Mouse (Mus musculus) midbrain, embryonic 11.5 days (tissue): Measurements from ENCODE around the gene Foxk1. TPM values are rescaled to one million over a fixed set of nuclear protein-coding genes. Genes with fewer than 3 reads are reported as not detected.

Experiments used
- ATAC-seq: fragments of 200-750 bp; cut with Nextera tagmentation; 2 replicates; pipeline ENCODE4 v1.8.0; 2017; ENCODE audit warnings: moderate TSS enrichment, moderate library complexity; ENCODE audit not compliant: low FRiP score
- DNase-seq: peaks from one replicate; pipeline ENCODE4 v3.0.0; 2015; ENCODE audit warnings: low spot score; ENCODE audit errors: missing footprints
- H3K27ac ChIP-seq: fragments of 300-500 bp; sonication (generic); 2 replicates; pipeline ENCODE4 v1.5.1; 2014; ENCODE audit warnings: low read depth, low read length
- H3K27me3 ChIP-seq: fragments of 300-500 bp; sonication (generic); 2 replicates; pipeline ENCODE4 v1.6.1; 2014; ENCODE audit warnings: mild to moderate bottlenecking, low read length, moderate library complexity, mixed read lengths; ENCODE audit not compliant: control insufficient read depth, insufficient read depth
- H3K36me3 ChIP-seq: fragments of 300-500 bp; sonication (generic); 2 replicates; pipeline ENCODE4 v1.6.1; 2014; ENCODE audit warnings: mild to moderate bottlenecking, low read length, moderate library complexity, mixed read lengths; ENCODE audit not compliant: control insufficient read depth, insufficient read depth
- H3K4me1 ChIP-seq: fragments of 300-500 bp; sonication (generic); 2 replicates; pipeline ENCODE4 v1.6.1; 2014; ENCODE audit warnings: low read length; ENCODE audit not compliant: control insufficient read depth, insufficient read depth
- H3K4me2 ChIP-seq: fragments of 300-500 bp; sonication (generic); 2 replicates; pipeline ENCODE4 v1.6.1; 2014; ENCODE audit warnings: mild to moderate bottlenecking, moderate library complexity
- H3K4me3 ChIP-seq: fragments of 300-500 bp; sonication (generic); 2 replicates; pipeline ENCODE4 v1.5.1; 2014; ENCODE audit warnings: low read depth, low read length
- H3K9ac ChIP-seq: fragments of 300-500 bp; sonication (generic); 2 replicates; pipeline ENCODE4 v1.6.1; 2014; ENCODE audit warnings: low read length
- H3K9me3 ChIP-seq: fragments of 300-500 bp; sonication (generic); 2 replicates; pipeline ENCODE4 v1.6.1; 2016; ENCODE audit warnings: low read length; ENCODE audit not compliant: control insufficient read depth
- WGBS: fragments of 180-500 bp; shearing (Covaris S2); extraction: QIAGEN DNeasy Blood & Tissue Kit; methylation state at CpG from one replicate; pipeline ENCODE4 v1.1.7; 2014; 5-methylcytosine and 5-hydroxymethylcytosine counted together
- polyA plus RNA-seq: library from polyadenylated mRNA; unstranded; fragments of >200 nt; fragmentation: Nextera tagmentation; extraction: Ambion mirVana; gene quantifications from 2 replicates; pipeline ENCODE4 v1.2.1, GENCODE M21; 2014

Foxk1 gene
- polyA plus RNA-seq, 1 experiment from 2014 or later: 4.0 TPM

- Histone ChIP-seq H3K36me3 (no peaks in the 10 kb centered on the region; the same call in 1 of the 2 replicates), H3K4me3 (no peak overlapping the region), H3K4me1 (peaks cover 49% of the 10 kb centered on the region), H3K9me3 (no peaks in the 10 kb centered on the region), H3K27ac (no peak overlapping the region), H3K9ac (no peak overlapping the region), H3K27me3 (no peaks in the 10 kb centered on the region), H3K4me2 (no peak overlapping the region)
- no peak for DNase-seq
- WGBS: 66% methylated on average over 15 of the region's 15 CpGs
- ATAC-seq: no peak
These were observed 42.2 kb downstream of the Foxk1 start for GRCm38 (mm10) chr5:142443514-142443913.

- Histone ChIP-seq H3K9ac (no peak overlapping the region), H3K36me3 (no peaks in the 10 kb centered on the region), H3K9me3 (no peaks in the 10 kb centered on the region), H3K27me3 (no peaks in the 10 kb centered on the region), H3K4me1 (peaks cover 49% of the 10 kb centered on the region), H3K4me2 (no peak overlapping the region), H3K4me3 (no peak overlapping the region), H3K27ac (no peak overlapping the region)
- 74% methylated on average over 14 of the region's 14 CpGs for whole genome bisulfite sequencing
- no peak for ATAC-seq
- DNase-seq: no peak
These were observed 42.7 kb downstream of the Foxk1 start for GRCm38 (mm10) chr5:142443994-142444393.

GRCm38 (mm10) chr5:142444791-142445531, 43.7 kb downstream of the Foxk1 start:
- H3K9ac ChIP-seq: no peak overlapping the region
- H3K9me3 ChIP-seq: no peaks in the 10 kb centered on the region
- H3K4me1 ChIP-seq: peaks cover 41% of the 10 kb centered on the region
- DNase-seq (no peak), ATAC-seq (no peak)
- WGBS: 75% methylated on average over 11 of the region's 11 CpGs
- H3K4me3 ChIP-seq: no peak overlapping the region
- no peaks in the 10 kb centered on the region; the same call in 1 of the 2 replicates for H3K36me3 ChIP-seq
- H3K27ac ChIP-seq: peak overlapping the region; percentile 22; the same call in 1 of the 2 replicates
- no peak overlapping the region for H3K4me2 ChIP-seq
- no peaks in the 10 kb centered on the region for H3K27me3 ChIP-seq

GRCm38 (mm10) chr5:142445709-142446108, 44.4 kb downstream of the Foxk1 start:
- no peak for DNase-seq
- Histone ChIP-seq H3K4me3 (no peak overlapping the region), H3K9me3 (no peaks in the 10 kb centered on the region), H3K27me3 (no peaks in the 10 kb centered on the region), H3K4me2 (no peak overlapping the region), H3K9ac (no peak overlapping the region), H3K4me1 (peaks cover 34% of the 10 kb centered on the region), H3K27ac (0 out of 2 replicates have a peak overlapping the region, but pooled peaks have one; percentile 22), H3K36me3 (peaks cover 4% of the 10 kb centered on the region)
- peak; percentile 30; the same call in 1 of the 2 replicates for ATAC-seq
- WGBS: 52% methylated on average over 8 of the region's 8 CpGs

GRCm38 (mm10) chr5:142448076-142448475, 46.8 kb downstream of the Foxk1 start:
- peak; percentile 56 for ATAC-seq
- Histone ChIP-seq H3K27me3 (no peaks in the 10 kb centered on the region), H3K4me3 (no peak overlapping the region), H3K4me2 (no peak overlapping the region), H3K9me3 (no peaks in the 10 kb centered on the region), H3K27ac (peak overlapping the region; percentile 20; the same call in 1 of the 2 replicates), H3K4me1 (peaks cover 19% of the 10 kb centered on the region), H3K9ac (no peak overlapping the region), H3K36me3 (peaks cover 12% of the 10 kb centered on the region)
- WGBS: 9% methylated on average over 9 of the region's 9 CpGs
- peak; percentile 99 for DNase-seq

GRCm38 (mm10) chr5:142448623-142449022, 47.3 kb downstream of the Foxk1 start:
- Histone ChIP-seq H3K9ac (no peak overlapping the region), H3K4me2 (no peak overlapping the region), H3K36me3 (peaks cover 13% of the 10 kb centered on the region), H3K9me3 (no peaks in the 10 kb centered on the region), H3K27me3 (no peaks in the 10 kb centered on the region), H3K4me1 (peaks cover 14% of the 10 kb centered on the region), H3K4me3 (no peak overlapping the region), H3K27ac (no peak overlapping the region)
- 71% methylated on average over 12 of the region's 12 CpGs for WGBS
- DNase-seq: no peak
- no peak for ATAC-seq

- no peaks in the 10 kb centered on the region for H3K27me3 ChIP-seq
These were observed 49.5 kb downstream of the Foxk1 start for GRCm38 (mm10) chr5:142450846-142451245.

GRCm38 (mm10) chr5:142451759-142452158, 50.5 kb downstream of the Foxk1 start:
- H3K36me3 ChIP-seq: peaks cover 31% of the 10 kb centered on the region
- WGBS: 22% methylated on average over 1 of the region's 1 CpGs
- no peak overlapping the region for H3K4me2 ChIP-seq
- ATAC-seq (peak; percentile 41), DNase-seq (peak; percentile 96)
- H3K27ac ChIP-seq: no peak overlapping the region
- no peaks in the 10 kb centered on the region for H3K9me3 ChIP-seq
- no peaks in the 10 kb centered on the region for H3K27me3 ChIP-seq
- H3K9ac ChIP-seq: no peak overlapping the region
- H3K4me1 ChIP-seq: peaks cover 4% of the 10 kb centered on the region
- no peak overlapping the region for H3K4me3 ChIP-seq

More at GRCm38 (mm10) chr5:142450846-142451245, 49.5 kb downstream of the Foxk1 start:
- Histone ChIP-seq H3K27ac (no peak overlapping the region), H3K9ac (no peak overlapping the region), H3K36me3 (peaks cover 24% of the 10 kb centered on the region), H3K9me3 (no peaks in the 10 kb centered on the region), H3K4me2 (no peak overlapping the region), H3K4me1 (peaks cover 6% of the 10 kb centered on the region), H3K4me3 (no peak overlapping the region)
- DNase-seq (no peak), ATAC-seq (no peak)
- 95% methylated on average over 9 of the region's 9 CpGs for WGBS

GRCm38 (mm10) chr5:142453742-142454141, 52.4 kb downstream of the Foxk1 start:
- ATAC-seq: no peak
- no peak for DNase-seq
- Histone ChIP-seq H3K4me3 (no peak overlapping the region), H3K4me1 (no peaks in the 10 kb centered on the region), H3K36me3 (peaks cover 39% of the 10 kb centered on the region), H3K4me2 (no peak overlapping the region), H3K9me3 (no peaks in the 10 kb centered on the region), H3K9ac (no peak overlapping the region), H3K27ac (no peak overlapping the region), H3K27me3 (no peaks in the 10 kb centered on the region)
- 94% methylated on average over 13 of the region's 13 CpGs for WGBS
